Mouse (Mus musculus) megakaryocyte, embryonic 14.5 days (primary cell): ENCODE measurements at regions not wholly inside any gene's neighbourhood (a gene's known extent, or its start where the extent isn't known, plus 50 kb on each side); places are given as distances from the start of the nearest gene placed in this dataset.

Experiments
- FLI1 ChIP-seq: IDR thresholded peaks from 2 replicates; pipeline ENCODE4 v1.6.1; 2012; ENCODE audit warnings: low read length, inconsistent platforms, mixed read lengths
- GATA1 ChIP-seq: IDR thresholded peaks from 3 replicates; pipeline ENCODE4 v1.6.1; 2012; ENCODE audit warnings: mixed read lengths, low read length, inconsistent platforms, borderline replicate concordance

DNA sequence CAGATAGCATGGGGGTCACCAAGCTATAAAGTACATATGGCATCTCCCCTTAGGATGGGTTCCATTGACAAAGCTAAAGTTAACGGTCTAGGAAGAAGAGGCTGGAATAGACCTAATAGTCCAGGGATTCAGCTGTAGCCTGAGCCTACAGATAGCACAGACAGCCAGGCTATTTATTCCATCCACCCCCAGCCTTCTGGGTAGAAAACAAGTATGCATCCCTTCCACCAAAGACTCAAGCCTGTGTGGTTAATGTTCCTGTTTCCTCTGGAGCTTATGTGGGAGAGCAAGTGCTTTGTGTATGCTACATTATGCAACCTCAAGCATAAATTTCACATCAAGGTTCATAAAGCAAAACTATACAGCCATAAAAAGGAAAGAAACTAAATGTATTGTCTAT is 955.8 kb downstream of the Basp1 start:
- TF ChIP-seq GATA1: no peak
- TF ChIP-seq FLI1: no peak
